Mouse (Mus musculus) heart, embryonic 11.5 days (tissue): ENCODE results near the gene Klhl4. TPM values are rescaled to one million over a fixed set of nuclear protein-coding genes. Genes with fewer than 3 reads are reported as not detected.

Source experiments
- ATAC-seq: fragments of 200-750 bp; cut with Nextera tagmentation; replicated peaks from 2 replicates; pipeline ENCODE4 v1.8.0; 2017; ENCODE audit warnings: moderate library complexity; ENCODE audit not compliant: insufficient number of reproducible peaks, low FRiP score, low TSS enrichment
- H3K27ac ChIP-seq: fragments of 300-500 bp; sonication (generic); 2 replicates; pipeline ENCODE4 v1.5.1; 2014; ENCODE audit warnings: mild to moderate bottlenecking, low read depth, low read length
- H3K27me3 ChIP-seq: fragments of 300-500 bp; sonication (generic); 2 replicates; pipeline ENCODE4 v1.6.1; 2014; ENCODE audit warnings: mild to moderate bottlenecking, low read length, mixed read lengths; ENCODE audit not compliant: control insufficient read depth, insufficient read depth
- H3K36me3 ChIP-seq: fragments of 300-500 bp; sonication (generic); 2 replicates; pipeline ENCODE4 v1.6.1; 2014; ENCODE audit warnings: mild to moderate bottlenecking, low read length, moderate library complexity, mixed read lengths; ENCODE audit not compliant: control insufficient read depth, insufficient read depth
- H3K4me1 ChIP-seq: fragments of 300-500 bp; sonication (generic); 2 replicates; pipeline ENCODE4 v1.6.1; 2014; ENCODE audit warnings: low read length; ENCODE audit not compliant: control insufficient read depth, insufficient read depth
- H3K4me2 ChIP-seq: fragments of 300-500 bp; sonication (generic); 2 replicates; pipeline ENCODE4 v1.6.1; 2014; ENCODE audit warnings: mild to moderate bottlenecking, moderate library complexity
- H3K4me3 ChIP-seq: fragments of 300-500 bp; sonication (generic); 2 replicates; pipeline ENCODE4 v1.5.1; 2014; ENCODE audit warnings: low read depth, low read length
- H3K9ac ChIP-seq: fragments of 300-500 bp; sonication (generic); 2 replicates; pipeline ENCODE4 v1.6.1; 2014; ENCODE audit warnings: mild to moderate bottlenecking, low read depth, low read length, moderate library complexity
- H3K9me3 ChIP-seq: fragments of 300-500 bp; sonication (generic); replicated peaks from 2 replicates; pipeline ENCODE4 v1.6.1; 2016; ENCODE audit warnings: low read length; ENCODE audit not compliant: control insufficient read depth
- WGBS: fragments of 180-500 bp; shearing (Covaris S2); extraction: QIAGEN DNeasy Blood & Tissue Kit; methylation state at CpG from one replicate; pipeline ENCODE4 v1.1.7; 2014; ENCODE audit not compliant: insufficient replicate concordance; 5-methylcytosine and 5-hydroxymethylcytosine counted together
- polyA plus RNA-seq: library from polyadenylated mRNA; unstranded; fragments of >200 nt; fragmentation: Nextera tagmentation; extraction: Ambion mirVana; gene quantifications from 2 replicates; pipeline ENCODE4 v1.2.1, GENCODE M21; 2014

Gene Klhl4
- 44.8 and 58.9 TPM in 2 replicates for polyA plus RNA-seq

DNA sequence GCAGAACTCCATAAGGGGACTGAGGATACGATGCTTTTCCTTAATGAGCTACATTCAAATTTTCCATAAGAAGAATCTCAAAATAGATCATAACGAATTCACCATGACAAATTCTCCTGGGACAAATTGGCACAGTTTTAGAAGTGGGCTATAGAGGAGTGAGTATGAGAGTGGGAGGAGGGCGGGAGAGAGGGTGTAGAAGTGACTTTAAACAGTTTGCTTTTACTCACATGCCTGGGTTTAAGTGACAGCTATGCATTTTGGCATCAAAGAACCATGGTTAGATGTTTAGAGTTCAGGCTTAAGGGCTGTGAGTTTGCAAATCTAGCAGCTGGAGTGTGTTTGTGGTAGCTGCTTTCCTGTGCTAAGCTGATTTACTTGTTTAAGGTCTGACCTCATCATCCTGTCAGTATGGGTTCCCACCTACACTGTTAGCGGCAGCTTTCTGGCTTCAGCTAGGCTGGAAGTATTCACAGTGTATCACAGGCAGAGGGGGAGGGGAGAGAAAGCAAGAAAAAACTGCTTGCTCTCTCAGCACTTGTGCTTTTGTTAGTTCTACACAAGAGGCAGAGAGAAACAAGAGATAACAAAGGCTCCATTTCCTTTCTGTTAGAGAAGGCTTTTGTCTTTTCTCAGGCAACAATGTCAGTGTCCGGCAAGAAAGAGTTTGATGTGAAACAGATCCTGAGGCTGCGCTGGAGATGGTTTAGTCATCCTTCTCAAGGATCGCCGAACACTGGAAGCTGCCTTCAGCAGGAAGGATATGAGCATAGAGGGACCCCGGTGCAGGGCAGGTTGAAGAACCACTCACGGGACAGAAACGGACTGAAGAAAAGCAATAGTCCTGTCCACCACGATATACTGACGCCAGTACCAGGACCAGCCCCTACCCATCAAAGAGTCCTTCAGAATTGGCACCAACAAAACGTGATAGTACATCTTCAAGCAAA is at the start of gene Klhl4:
Gene Klhl4, plus strand, starts transcription at position 552 of the 950 bp plus-strand sequence.
- no peaks in the 10 kb centered on the region for H3K9me3 ChIP-seq
- no peaks in the 10 kb centered on the region for H3K4me1 ChIP-seq
- no peaks in the 10 kb centered on the region for H3K27me3 ChIP-seq
- peak within 1 kb of the TSS; percentile 34; the same call in 1 of the 2 replicates for H3K9ac ChIP-seq
- H3K27ac ChIP-seq: peak within 1 kb of the TSS; percentile 71
- H3K4me3 ChIP-seq: peak within 1 kb of the TSS; percentile 34
- peak; percentile 80 for ATAC-seq
- no peaks in the 10 kb centered on the region for H3K36me3 ChIP-seq
- H3K4me2 ChIP-seq: peak within 1 kb of the TSS; percentile 52
- WGBS: 37% methylated on average over 14 of the region's 14 CpGs

DNA sequence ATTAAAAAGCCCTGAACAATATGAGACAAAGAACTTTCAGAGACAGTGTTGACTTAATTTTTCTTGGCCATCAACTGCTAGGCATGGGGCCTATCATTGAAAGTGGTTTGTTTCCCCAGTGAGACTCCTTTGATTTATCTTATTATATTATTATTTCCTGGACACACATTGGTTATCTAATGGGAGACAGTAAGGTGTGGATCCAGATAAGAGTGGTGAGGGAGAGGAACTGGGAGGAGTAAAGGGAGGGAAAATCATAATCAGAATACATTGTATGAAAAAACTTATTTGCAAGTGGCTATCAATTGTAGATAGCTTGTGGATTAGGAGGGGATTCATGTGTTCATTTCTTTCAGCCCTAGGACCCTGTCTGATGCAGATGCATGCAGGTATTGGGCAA is 10.0 kb downstream of the Klhl4 start:
- H3K27me3 ChIP-seq: no peaks in the 10 kb centered on the region
- no peak overlapping the region for H3K4me2 ChIP-seq
- no peaks in the 10 kb centered on the region for H3K36me3 ChIP-seq
- no peak overlapping the region for H3K4me3 ChIP-seq
- no peaks in the 10 kb centered on the region for H3K9me3 ChIP-seq
- ATAC-seq: no peak
- H3K4me1 ChIP-seq: no peaks in the 10 kb centered on the region
- H3K27ac ChIP-seq: no peak overlapping the region
- no peak overlapping the region for H3K9ac ChIP-seq

GRCm38 (mm10) chrX:114486691-114487090 is 12.6 kb downstream of the Klhl4 start:
- Histone ChIP-seq H3K4me3 (no peak overlapping the region), H3K9ac (no peak overlapping the region), H3K27me3 (no peaks in the 10 kb centered on the region), H3K9me3 (no peaks in the 10 kb centered on the region), H3K27ac (no peak overlapping the region), H3K36me3 (no peaks in the 10 kb centered on the region), H3K4me2 (no peak overlapping the region), H3K4me1 (no peaks in the 10 kb centered on the region)
- ATAC-seq: no peak

DNA sequence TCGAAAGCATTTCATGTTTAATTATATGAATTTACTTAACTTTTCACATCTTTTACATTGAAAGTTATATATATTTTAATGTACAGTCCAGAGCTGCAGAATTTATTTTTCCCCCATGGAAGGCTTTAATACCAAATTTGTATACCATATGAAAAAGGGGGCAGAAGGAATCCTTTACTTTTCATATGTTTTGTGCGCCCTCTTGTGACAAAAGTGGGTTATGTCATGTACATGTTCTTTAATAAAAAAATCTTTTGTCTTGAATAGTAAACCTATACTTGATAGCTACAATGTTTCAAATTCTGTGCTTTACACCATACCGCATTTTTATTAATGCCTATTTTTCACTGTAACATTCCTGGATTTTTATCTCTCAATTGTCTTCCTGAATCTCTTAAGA is 84.0 kb downstream of the Klhl4 start:
- no peak for ATAC-seq
- Histone ChIP-seq H3K4me3 (no peak overlapping the region), H3K9ac (no peak overlapping the region), H3K4me2 (no peak overlapping the region), H3K36me3 (no peaks in the 10 kb centered on the region), H3K27me3 (no peaks in the 10 kb centered on the region), H3K27ac (no peak overlapping the region), H3K4me1 (no peaks in the 10 kb centered on the region), H3K9me3 (no peaks in the 10 kb centered on the region)
- 31% methylated on average over 3 of the region's 3 CpGs for WGBS

DNA sequence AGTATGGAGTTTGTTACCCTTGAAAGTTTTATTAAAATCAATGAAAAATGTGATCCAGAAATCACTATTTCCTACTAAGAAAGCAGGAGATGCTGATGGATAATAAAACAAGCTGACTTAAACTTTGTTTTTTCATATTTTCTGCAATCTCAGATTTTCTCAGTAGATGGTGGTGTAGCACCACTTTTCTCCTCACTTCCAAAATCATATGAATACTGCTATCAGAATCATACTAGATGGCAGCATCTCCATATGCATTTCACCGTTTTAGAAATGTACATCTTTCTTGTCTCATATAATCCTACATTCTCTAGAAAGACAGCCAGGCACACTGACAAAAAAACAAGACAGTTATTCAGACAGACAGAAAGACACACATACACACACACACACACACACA is 108.2 kb downstream of the Klhl4 start:
- Histone ChIP-seq H3K36me3 (no peaks in the 10 kb centered on the region), H3K4me3 (no peak overlapping the region), H3K27ac (no peak overlapping the region), H3K27me3 (no peaks in the 10 kb centered on the region), H3K9ac (no peak overlapping the region), H3K4me2 (no peak overlapping the region), H3K4me1 (no peaks in the 10 kb centered on the region), H3K9me3 (no peaks in the 10 kb centered on the region)
- no peak for ATAC-seq
- 45% methylated on average over 1 of the region's 1 CpGs for WGBS
